Mouse (Mus musculus) lung, adult 18-20 months (tissue): ENCODE data around the gene Slc27a2.
A peak's percentile ranks its signal among the peaks of the same experiment; 100 is the strongest.
"Not testable (repeated sequence)": the region's sequence is repeated elsewhere in the genome, so short reads cannot be mapped to it uniquely, and the experiment has no call there.

Source experiments
- DNase-seq, 2 experiments: peaks; one replicate each; pipeline ENCODE4 v3.0.0; 2022; ENCODE audit warnings: mixed read lengths in 2 of 2

Gene Slc27a2

GRCm38 (mm10) chr2:126552357-126553290 is at the start of gene Slc27a2:
Slc27a2 (plus strand) TSS chr2:126552407.
- DNase-seq = peak; percentile 11 to 15

- no peak for DNase-seq
Observed at GRCm38 (mm10) chr2:126505156-126505555, 47.1 kb upstream of the Slc27a2 start.

- DNase-seq = no peak
Observed at GRCm38 (mm10) chr2:126507477-126507876, 44.7 kb upstream of the Slc27a2 start.

GRCm38 (mm10) chr2:126508228-126508627 is 44.0 kb upstream of the Slc27a2 start:
- no peak for DNase-seq

GRCm38 (mm10) chr2:126515069-126515826 is 37.0 kb upstream of the Slc27a2 start:
- no peak for DNase-seq

GRCm38 (mm10) chr2:126519872-126520581 is 32.2 kb upstream of the Slc27a2 start:
- DNase-seq = peak in 1 of 2 experiments; percentile 16

GRCm38 (mm10) chr2:126520828-126521227 is 31.4 kb upstream of the Slc27a2 start:
- DNase-seq = no peak

- DNase-seq = no peak
Observed at GRCm38 (mm10) chr2:126521471-126521870, 30.7 kb upstream of the Slc27a2 start.

- DNase-seq = no peak
Observed at GRCm38 (mm10) chr2:126522056-126522455, 30.2 kb upstream of the Slc27a2 start.

GRCm38 (mm10) chr2:126523101-126523745 is 29.0 kb upstream of the Slc27a2 start:
- DNase-seq = not testable (repeated sequence)

- no peak for DNase-seq
Observed at GRCm38 (mm10) chr2:126524271-126524670, 27.9 kb upstream of the Slc27a2 start.

- DNase-seq = no peak
Observed at GRCm38 (mm10) chr2:126527461-126527860, 24.7 kb upstream of the Slc27a2 start.

GRCm38 (mm10) chr2:126530581-126530980 is 21.6 kb upstream of the Slc27a2 start:
- no peak for DNase-seq

- no peak for DNase-seq
Observed at GRCm38 (mm10) chr2:126537654-126538053, 14.6 kb upstream of the Slc27a2 start.

GRCm38 (mm10) chr2:126540390-126540925 is 11.7 kb upstream of the Slc27a2 start:
- no peak for DNase-seq

GRCm38 (mm10) chr2:126542211-126542610 is 10.0 kb upstream of the Slc27a2 start:
- no peak for DNase-seq

- DNase-seq = no peak
Observed at GRCm38 (mm10) chr2:126545297-126545696, 6.9 kb upstream of the Slc27a2 start.

- DNase-seq = no peak
Observed at GRCm38 (mm10) chr2:126546392-126546791, 5.8 kb upstream of the Slc27a2 start.

- no peak for DNase-seq
Observed at GRCm38 (mm10) chr2:126549681-126550080, 2.5 kb upstream of the Slc27a2 start.

- DNase-seq = no peak
Observed at GRCm38 (mm10) chr2:126551244-126551890, 840 bp upstream of the Slc27a2 start.

GRCm38 (mm10) chr2:126551896-126552295 is 311 bp upstream of the Slc27a2 start:
- no peak for DNase-seq

GRCm38 (mm10) chr2:126553291-126553639 is 1.1 kb downstream of the Slc27a2 start:
- no peak for DNase-seq
